Mouse (Mus musculus) lung, adult 18-20 months (tissue): ENCODE results near the gene BC048403.

Experiments
- DNase-seq, 2 experiments: peaks; one replicate each; pipeline ENCODE4 v3.0.0; 2022; ENCODE audit warnings: mixed read lengths in 2 of 2

Gene BC048403

DNA sequence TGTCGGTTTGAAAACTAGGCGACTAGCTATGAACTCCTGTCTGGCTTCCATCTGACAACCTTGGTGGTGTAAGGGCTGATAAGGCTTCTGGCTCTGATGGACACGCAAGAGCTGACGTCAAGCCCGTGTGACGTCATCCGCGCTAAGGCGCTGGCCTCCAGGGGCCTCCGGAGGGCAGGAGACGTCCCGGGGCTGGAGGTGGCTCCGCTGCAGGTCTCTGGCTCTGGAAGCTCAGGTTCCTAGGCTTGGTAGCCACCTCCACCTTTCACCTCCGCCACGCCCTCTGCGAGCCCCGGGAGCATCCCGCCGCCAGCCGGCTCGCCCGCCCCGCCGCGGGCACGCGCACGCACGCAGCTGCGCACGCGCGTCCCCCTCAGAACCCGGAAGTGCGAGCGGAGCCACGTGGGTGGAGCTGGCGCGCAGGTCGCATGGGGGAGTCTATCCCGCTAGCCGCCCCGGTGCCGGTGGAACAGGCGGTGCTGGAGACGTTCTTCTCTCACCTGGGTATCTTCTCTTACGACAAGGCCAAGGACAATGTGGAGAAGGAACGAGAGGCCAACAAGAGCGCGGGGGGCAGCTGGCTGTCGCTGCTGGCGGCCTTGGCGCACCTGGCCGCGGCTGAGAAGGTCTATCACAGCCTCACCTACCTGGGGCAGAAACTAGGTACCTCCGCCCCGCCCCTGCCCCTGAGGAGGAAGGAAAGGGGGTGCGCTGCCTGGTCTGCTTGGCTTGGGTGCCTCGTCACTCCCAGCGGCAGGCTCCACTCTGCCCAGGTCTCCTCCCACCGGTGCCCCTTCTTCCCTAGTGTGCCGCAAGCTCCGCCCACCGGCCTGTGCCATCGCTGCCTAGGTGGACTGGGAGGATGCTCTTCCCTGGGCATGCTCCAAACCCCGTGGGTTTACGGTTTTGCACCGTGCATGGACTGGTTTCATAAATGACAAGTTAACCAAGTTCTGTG lies at the start of gene BC048403:
Gene BC048403 (plus strand): TSS at position 390 of the 958 bp plus-strand sequence.
- peak; percentile 82 to 87 for DNase-seq

- no peak for DNase-seq
These were observed 46.7 kb upstream of the BC048403 start for GRCm38 (mm10) chr10:121692944-121693579.

DNA sequence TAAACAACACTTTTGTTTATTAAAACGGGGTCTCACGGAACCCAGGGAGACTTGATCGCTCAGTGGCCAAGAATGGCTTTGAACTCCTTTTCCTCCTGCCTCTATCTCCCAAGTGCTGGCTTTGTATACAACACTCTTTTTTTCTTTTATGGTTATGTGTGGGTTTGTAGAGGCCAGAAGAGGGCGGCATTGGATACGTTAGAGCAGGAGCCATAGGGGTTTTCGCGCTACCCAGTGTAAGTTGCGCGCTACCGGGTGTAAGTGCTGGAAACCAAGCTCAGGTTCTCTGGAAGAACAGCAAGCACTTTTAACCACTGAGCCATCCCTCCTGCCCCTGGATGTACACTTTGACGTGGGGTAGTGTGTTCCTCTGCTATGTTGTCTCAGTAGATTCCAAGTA lies 45.2 kb upstream of the BC048403 start:
- no peak for DNase-seq

DNA sequence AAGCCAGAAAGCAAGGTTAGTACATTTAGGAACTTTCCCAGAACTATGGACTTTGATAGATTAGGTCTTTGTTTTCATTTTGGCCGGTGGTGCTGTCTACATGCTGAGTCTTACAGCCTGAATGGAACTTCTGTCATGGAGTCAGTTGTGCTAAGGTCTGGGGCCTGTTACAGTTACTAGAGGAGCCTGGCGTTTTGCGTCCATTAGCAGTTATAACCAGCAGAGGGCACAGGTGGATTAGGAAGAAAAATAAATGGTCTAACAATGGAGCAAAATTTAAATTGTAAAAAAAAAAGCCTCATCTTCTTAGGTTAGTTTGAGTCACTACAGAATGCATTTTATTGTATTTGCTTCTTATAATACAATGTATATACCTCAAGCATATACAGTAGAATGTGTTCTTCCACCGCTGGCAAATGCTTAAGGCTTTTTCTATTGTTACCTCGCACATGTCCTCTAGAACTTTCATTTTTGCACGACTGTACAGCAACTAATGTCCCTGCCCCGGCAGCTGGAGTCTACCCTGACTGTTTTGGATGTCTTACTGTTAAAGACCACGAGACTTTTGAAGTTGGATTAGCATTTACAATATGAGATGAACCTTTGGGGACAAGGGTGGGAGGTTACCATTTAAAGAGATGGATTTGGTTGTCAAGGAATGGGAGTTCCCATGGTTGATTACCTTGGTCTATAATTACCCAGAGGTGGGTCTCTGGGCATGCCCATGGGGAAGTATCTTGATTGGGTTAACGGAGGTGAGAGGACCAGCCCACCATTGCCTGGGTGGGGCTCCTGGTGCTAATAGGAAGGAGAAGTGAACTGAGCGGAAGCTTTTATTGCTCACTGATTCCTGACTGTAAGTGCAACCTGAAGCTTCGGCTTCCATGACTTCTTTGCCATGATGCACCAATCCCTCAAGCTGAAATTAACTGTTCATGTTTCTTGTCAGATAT lies 38.2 kb upstream of the BC048403 start:
- peak in 1 of 2 experiments; percentile 44 for DNase-seq

DNA sequence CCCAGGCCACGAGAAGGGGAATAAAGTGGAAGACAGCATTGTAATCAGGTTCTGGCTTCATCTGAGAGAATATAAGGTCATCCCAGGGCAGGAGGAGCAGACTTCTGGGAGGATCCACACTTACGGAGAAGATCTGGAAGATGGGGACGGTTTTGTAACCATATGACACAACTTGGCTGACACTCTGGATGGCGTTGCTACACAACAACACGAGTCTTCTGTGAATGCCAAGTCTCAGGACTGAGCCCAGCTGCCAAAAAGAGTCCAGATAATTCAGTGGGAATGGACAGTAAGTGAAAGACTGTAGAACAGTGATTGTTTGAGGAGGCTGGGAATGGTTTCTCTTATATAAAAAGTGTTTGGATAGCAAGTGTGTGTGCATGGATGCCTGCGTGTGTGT lies 36.1 kb upstream of the BC048403 start:
- DNase-seq = peak; percentile 49 to 52

- DNase-seq = no peak
These were observed 34.9 kb upstream of the BC048403 start for GRCm38 (mm10) chr10:121704871-121705270.

DNA sequence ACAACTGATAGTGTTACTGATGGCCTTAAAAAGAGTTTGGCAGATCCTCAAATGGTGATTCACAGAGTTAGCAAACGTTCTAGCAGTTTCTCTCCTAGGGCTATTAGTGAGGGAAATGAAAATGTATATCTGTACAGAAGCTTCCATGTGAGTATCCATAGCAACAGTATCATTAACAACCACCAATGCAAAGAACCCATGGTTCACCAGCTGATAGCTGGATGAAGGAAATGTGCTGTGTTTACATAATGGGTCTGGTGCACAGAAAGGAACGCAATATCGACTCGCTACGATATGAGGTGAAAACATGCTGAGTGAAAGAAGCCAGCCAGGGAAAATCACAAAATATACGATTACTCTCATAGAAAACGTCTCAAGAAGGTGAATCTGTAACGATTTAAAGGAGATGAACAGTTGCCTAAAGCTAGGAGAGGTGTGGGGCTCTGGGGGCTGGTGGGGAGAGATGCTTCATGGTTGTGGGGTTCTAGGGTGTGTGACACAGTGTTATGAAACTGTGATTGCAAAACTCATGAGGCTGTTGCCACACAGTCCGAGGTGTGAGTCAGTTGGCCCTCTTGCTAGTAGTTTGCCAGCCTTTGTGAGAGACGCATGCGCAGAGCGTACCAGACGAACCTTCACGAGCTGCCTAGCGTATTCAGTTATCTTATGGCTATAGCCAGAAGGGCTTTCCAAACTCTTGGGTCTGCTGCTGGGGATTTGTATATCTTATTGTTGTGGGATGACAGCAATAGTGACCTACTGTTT lies 34.2 kb upstream of the BC048403 start:
- peak; percentile 65 to 69 for DNase-seq

DNA sequence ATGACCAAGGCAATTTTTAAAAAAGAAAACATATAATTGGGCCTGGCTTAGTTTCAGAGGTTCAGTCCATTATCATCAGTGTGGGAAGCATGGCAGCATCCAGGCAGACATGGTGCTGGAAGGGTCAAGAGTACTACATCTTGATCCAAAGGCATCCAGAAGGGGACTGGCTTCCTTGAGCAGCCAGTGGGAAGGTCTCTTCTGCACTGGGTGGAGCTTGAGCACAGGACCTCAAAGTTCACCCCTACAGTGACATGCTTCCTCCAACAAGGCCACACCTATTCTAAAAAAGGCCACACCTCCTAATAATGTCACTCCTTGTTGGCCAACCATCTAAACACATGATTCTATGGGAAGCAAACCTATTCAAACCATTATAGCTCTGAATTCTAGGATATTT lies 22.9 kb upstream of the BC048403 start:
- DNase-seq = no peak

- no peak for DNase-seq
These were observed 20.7 kb upstream of the BC048403 start for GRCm38 (mm10) chr10:121718896-121719585.

DNA sequence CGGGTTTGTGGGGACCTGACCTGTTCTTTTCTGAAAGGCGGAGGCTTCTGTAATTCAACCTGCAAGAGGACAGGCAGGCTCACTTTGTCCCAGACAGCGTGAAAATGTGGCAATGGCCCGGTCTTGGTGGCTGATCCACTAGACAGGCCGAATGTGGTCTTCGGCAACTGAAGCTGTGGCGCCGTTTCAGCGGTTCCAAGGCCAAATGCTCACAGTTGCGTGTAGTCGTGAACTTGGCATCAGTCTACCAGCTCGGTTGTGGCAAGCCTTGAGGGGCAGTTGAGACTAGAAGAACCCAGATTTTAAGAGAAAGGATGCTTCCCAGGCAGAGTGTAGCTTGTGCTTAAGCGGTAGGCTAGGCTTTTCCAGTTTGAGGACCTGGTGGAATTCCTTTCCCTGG lies 19.0 kb upstream of the BC048403 start:
- DNase-seq = no peak

DNA sequence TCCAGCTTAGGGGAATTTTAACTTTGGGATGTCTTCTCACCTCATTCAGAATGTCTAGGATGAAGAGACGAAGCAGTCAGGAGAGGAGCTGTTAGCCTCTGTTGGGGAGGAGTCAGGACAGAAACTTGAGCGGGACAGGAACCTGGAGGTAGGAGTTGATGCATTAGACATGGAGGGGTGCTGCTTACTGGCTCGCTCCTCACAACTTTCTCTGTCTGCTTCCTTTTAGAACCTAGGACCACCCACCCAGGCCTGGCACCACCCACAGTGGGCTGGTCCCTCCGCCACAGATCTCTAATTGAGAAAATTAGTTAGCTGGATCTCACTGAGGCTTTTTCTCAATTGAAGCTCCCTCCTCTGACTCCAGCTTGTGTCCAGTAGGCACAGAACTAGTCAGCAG lies 13.2 kb upstream of the BC048403 start:
- DNase-seq = no peak

GRCm38 (mm10) chr10:121727151-121727550 lies 12.6 kb upstream of the BC048403 start:
- no peak for DNase-seq

DNA sequence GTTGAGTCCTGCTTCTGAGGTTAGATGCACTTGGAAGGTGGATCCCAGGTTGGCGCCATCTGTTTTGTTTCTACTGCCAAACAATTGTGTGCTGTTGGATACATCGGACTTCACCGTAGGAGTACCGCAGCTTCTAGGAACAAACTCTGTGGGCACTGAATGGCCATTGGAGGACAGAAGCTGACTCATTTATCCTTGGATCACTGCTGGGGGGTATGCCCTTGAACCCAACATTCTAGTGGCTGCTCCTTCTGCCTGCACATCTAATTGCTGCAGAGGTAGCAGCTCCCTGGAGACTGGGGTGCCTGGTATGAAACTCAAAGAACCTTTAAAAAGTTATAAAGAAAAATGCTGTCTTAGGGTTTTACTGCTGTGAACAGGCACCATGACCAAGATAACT lies 11.5 kb upstream of the BC048403 start:
- no peak for DNase-seq

GRCm38 (mm10) chr10:121731048-121731725 lies 8.6 kb upstream of the BC048403 start:
- DNase-seq = no peak

DNA sequence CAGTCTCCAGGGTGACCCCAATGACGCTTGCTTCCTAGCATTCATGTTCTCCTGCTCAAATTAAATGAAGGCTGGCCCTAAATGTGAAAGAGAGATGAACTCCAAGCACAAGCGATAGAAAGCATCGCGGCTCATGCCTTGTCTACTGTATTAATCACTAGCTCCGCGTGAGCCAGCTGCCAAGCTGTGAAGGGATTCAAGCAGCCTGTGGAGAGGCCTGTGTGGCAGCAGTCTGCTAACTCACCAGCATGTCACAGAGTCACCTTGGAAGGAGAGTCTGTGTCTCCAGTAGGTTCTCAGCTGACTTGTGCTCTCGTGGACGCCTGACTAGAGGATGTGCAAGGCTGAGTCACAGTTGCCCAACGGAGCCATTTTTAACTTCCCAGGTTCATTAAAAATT lies 7.2 kb upstream of the BC048403 start:
- no peak for DNase-seq

- no peak for DNase-seq
These were observed 2.5 kb upstream of the BC048403 start for GRCm38 (mm10) chr10:121737256-121737655.

DNA sequence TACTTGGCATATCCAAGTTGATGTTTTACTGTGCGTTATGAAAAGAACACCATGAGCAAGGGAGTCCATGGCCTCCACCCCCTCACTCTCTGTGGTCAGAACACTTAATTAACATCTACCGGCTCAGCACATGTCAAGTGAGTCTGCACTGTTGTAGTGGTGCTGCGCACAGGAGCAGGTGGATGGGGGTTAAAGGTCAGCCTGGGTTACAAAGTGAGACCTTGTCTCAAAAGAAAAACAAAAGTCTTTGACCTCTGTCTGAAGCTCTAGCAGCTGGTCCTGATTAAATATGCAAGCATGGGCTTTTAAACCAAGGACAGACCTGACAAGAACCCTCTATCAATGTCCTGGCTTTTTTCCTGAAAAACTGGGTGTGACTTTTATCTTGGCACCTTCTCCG lies 2.6 kb downstream of the BC048403 start:
- no peak for DNase-seq

- DNase-seq = peak; percentile 65 to 72
These were observed 10.4 kb downstream of the BC048403 start for GRCm38 (mm10) chr10:121750175-121750574.

- DNase-seq = peak; percentile 23 to 44
These were observed 14.5 kb downstream of the BC048403 start for GRCm38 (mm10) chr10:121754237-121754636.

- no peak for DNase-seq
These were observed 16.1 kb downstream of the BC048403 start for GRCm38 (mm10) chr10:121755822-121756221.

DNA sequence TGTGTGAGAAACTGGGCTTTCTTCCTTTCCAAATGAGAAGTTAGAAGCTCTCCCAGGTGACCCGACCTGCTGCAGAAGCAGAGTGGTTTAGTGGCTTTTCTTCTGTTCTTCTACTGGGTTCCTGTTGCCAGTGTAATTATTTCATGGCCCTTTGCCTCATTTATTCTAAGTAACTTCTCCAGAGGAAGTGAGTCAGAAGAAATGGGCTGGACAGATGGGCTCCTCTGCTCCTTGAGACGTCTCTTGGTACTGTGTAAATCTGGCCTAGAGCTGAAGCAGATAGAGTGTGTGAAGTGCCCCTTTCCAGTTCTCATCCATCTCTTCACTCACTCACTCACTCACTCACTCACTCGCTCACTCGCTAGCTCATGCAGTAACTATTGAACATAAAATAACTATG lies 16.9 kb downstream of the BC048403 start:
- DNase-seq = no peak
